Mouse (Mus musculus) heart, postnatal 0 days (tissue): Measurements from ENCODE around the gene Casc3.

Experiments used
- CTCF ChIP-seq: IDR thresholded peaks from 2 replicates; pipeline ENCODE4 v1.5.1; 2016; ENCODE audit warnings: antibody characterized with exemption, control low read depth, low read depth
- EP300 ChIP-seq: IDR thresholded peaks from 2 replicates; pipeline ENCODE4 v1.6.1; 2016; ENCODE audit warnings: antibody characterized with exemption, low read depth

- TF ChIP-seq CTCF (no peak), EP300 (no peak)
These were observed 27.7 kb upstream of the Casc3 start for GRCm38 (mm10) chr11:98776843-98777590.
